Mouse (Mus musculus): ENCODE results near the gene Fam155a. TPM values are rescaled to one million over a fixed set of nuclear protein-coding genes. Genes with fewer than 3 reads are reported as not detected.

The Fam155a gene
- polyA plus RNA-seq, 1 experiment from 2014 or later: 1.0 TPM

- Histone ChIP-seq H3K4me2 (no peak overlapping the region), H3K27ac (no peak overlapping the region), H3K9me3 (no peaks in the 10 kb centered on the region), H3K4me3 (no peak overlapping the region), H3K36me3 (no peaks in the 10 kb centered on the region), H3K9ac (no peak overlapping the region), H3K27me3 (no peaks in the 10 kb centered on the region), H3K4me1 (peaks cover 16% of the 10 kb centered on the region; the same call in 1 of the 2 replicates)
- WGBS: 52% methylated on average over 13 of the region's 13 CpGs
- no peak for ATAC-seq (ENCODE audit: insufficient number of reproducible peaks, insufficient read depth, low FRiP score, low TSS enrichment, low read depth)
These were observed 612.3 kb downstream of the Fam155a start for GRCm38 (mm10) chr8:9158652-9159051.

GRCm38 (mm10) chr8:9157141-9157781 lies 613.7 kb downstream of the Fam155a start:
- H3K4me3 ChIP-seq: no peak overlapping the region
- no peak for ATAC-seq (ENCODE audit: insufficient number of reproducible peaks, insufficient read depth, low FRiP score, low TSS enrichment, low read depth)
- H3K4me1 ChIP-seq: peaks cover 16% of the 10 kb centered on the region; the same call in 1 of the 2 replicates
- H3K27me3 ChIP-seq: no peaks in the 10 kb centered on the region
- H3K9ac ChIP-seq: 0 out of 2 replicates have a peak overlapping the region, but pooled peaks have one; percentile 33
- H3K36me3 ChIP-seq: no peaks in the 10 kb centered on the region
- H3K9me3 ChIP-seq: no peaks in the 10 kb centered on the region
- 30% methylated on average over 23 of the region's 23 CpGs for WGBS
- peak overlapping the region; percentile 23; the same call in 1 of the 2 replicates for H3K4me2 ChIP-seq
- H3K27ac ChIP-seq: no peak overlapping the region

Small RNAs within 50 kb of the gene (microRNA-seq; reads per million reads assigned to microRNA genes)
- gene Gm47312: not detected

Other genes with a start within 250 kb of the Fam155a start
- not detected in 2 replicates for gene Gm10217, start 93.1 kb upstream of the Fam155a start, polyA plus RNA-seq (2015; fragmentation: Nextera tagmentation; extraction: Ambion mirVana)
- 6.0 and 7.0 TPM in 2 replicates for gene Lig4, start 206.5 kb upstream of the Fam155a start, polyA plus RNA-seq (2015; fragmentation: Nextera tagmentation; extraction: Ambion mirVana)
- gene Abhd13, start 206.5 kb upstream of the Fam155a start, polyA plus RNA-seq (2015; fragmentation: Nextera tagmentation; extraction: Ambion mirVana): 15.4 and 15.9 TPM in 2 replicates
- 0.10 and 0.27 TPM in 2 replicates for gene Tnfsf13b, start 235.3 kb upstream of the Fam155a start, polyA plus RNA-seq (2015; fragmentation: Nextera tagmentation; extraction: Ambion mirVana)